Mouse (Mus musculus) left cerebral cortex, postnatal 10 days (tissue): ENCODE measurements around the gene 2810408A11Rik. TPM values are rescaled to one million over a fixed set of nuclear protein-coding genes. Genes with fewer than 3 reads are reported as not detected.

ENCODE experiments used
- DNase-seq, 2 experiments: peaks; one replicate each; pipeline ENCODE4 v3.0.0; 2021 to 2022; ENCODE audit warnings: low spot score in 2 of 2, mixed read lengths in 1 of 2; ENCODE audit errors: extremely low spot score in 1 of 2
- intact Hi-C: fragments of 180-260 bp; cut with DNase I; formaldehyde crosslinking; loops from one replicate; pipeline ENCODE4 v1.15.1; 2025
- total RNA-seq, 2 experiments: library from RNA; stranded (reverse); gene quantifications; 2 replicates each; pipeline ENCODE4 v1.2.3; 2021

2810408A11Rik gene
- total RNA-seq, 2 experiments from 2014 or later: 1.8 TPM

GRCm38 (mm10) chr11:69894671-69895070, 6.1 kb downstream of the 2810408A11Rik start:
- no peak for DNase-seq
- intact Hi-C loops: no loop called here

- peak in 1 of 2 experiments; percentile 74 for DNase-seq
- intact Hi-C loops: no loop called here
Measured at GRCm38 (mm10) chr11:69891482-69891881, 9.3 kb downstream of the 2810408A11Rik start.

GRCm38 (mm10) chr11:69886907-69887635, 13.7 kb downstream of the 2810408A11Rik start:
- intact Hi-C loops: no loop called here
- DNase-seq: no peak

GRCm38 (mm10) chr11:69884663-69885062, 16.1 kb downstream of the 2810408A11Rik start:
- no peak for DNase-seq
- intact Hi-C loops: no loop called here

- intact Hi-C loops: no loop called here
- DNase-seq: no peak
Measured at GRCm38 (mm10) chr11:69884240-69884639, 16.5 kb downstream of the 2810408A11Rik start.

GRCm38 (mm10) chr11:69883527-69884151, 17.1 kb downstream of the 2810408A11Rik start:
- no peak for DNase-seq
- intact Hi-C loops: no loop called here

- DNase-seq: no peak
- intact Hi-C loops: no loop called here
Measured at GRCm38 (mm10) chr11:69883066-69883465, 17.7 kb downstream of the 2810408A11Rik start.

- no peak for DNase-seq
- intact Hi-C loops: no loop called here
Measured at GRCm38 (mm10) chr11:69881787-69882670, 18.8 kb downstream of the 2810408A11Rik start.

- DNase-seq: peak in 1 of 2 experiments; percentile 93
- intact Hi-C loops: no loop called here
Measured at GRCm38 (mm10) chr11:69880853-69881603, 19.8 kb downstream of the 2810408A11Rik start, which contains the start of gene Kctd11. Gene Kctd11 (minus strand): TSS chr11:69881406.

GRCm38 (mm10) chr11:69880506-69880852, 20.3 kb downstream of the 2810408A11Rik start:
- intact Hi-C loops: no loop called here

GRCm38 (mm10) chr11:69879711-69880110, 21.1 kb downstream of the 2810408A11Rik start:
- intact Hi-C loops: loop anchor here (5.0 kb wide), 1 partner anchor 77 kb away; the partner anchor contains the start of gene Fgf11
- no peak for DNase-seq

More at GRCm38 (mm10) chr11:69880506-69880852, 20.3 kb downstream of the 2810408A11Rik start:
- DNase-seq: peak in 1 of 2 experiments; percentile 82

GRCm38 (mm10) chr11:69878952-69879351, 21.8 kb downstream of the 2810408A11Rik start:
- intact Hi-C loops: loop anchor here (5.0 kb wide), 1 partner anchor 77 kb away; the partner anchor contains the start of gene Fgf11

GRCm38 (mm10) chr11:69878399-69878798, 22.4 kb downstream of the 2810408A11Rik start:
- DNase-seq: no peak
- intact Hi-C loops: loop anchor here (5.0 kb wide), 1 partner anchor 76 kb away; the partner anchor contains the start of gene Fgf11

More at GRCm38 (mm10) chr11:69878952-69879351, 21.8 kb downstream of the 2810408A11Rik start:
- DNase-seq: no peak

- intact Hi-C loops: loop anchor here (5.0 kb wide), 1 partner anchor 76 kb away; the partner anchor contains the start of gene Fgf11
- no peak for DNase-seq
Measured at GRCm38 (mm10) chr11:69877878-69878277, 22.9 kb downstream of the 2810408A11Rik start, which contains the start of gene Tmem95. Gene Tmem95 (minus strand): TSS chr11:69878018.

GRCm38 (mm10) chr11:69876867-69877266, 23.9 kb downstream of the 2810408A11Rik start:
- DNase-seq: peak; percentile 77 to 91
- intact Hi-C loops: loop anchor here (5.0 kb wide), 1 partner anchor 75 kb away; the partner anchor contains the start of gene Fgf11

GRCm38 (mm10) chr11:69876186-69876585, 24.6 kb downstream of the 2810408A11Rik start:
- intact Hi-C loops: loop anchor here (5.0 kb wide), 1 partner anchor 74 kb away; the partner anchor contains the start of gene Fgf11
- no peak for DNase-seq

- intact Hi-C loops: no loop called here
- DNase-seq: no peak
Measured at GRCm38 (mm10) chr11:69872451-69872850, 28.3 kb downstream of the 2810408A11Rik start.

- intact Hi-C loops: no loop called here
- DNase-seq: no peak
Measured at GRCm38 (mm10) chr11:69871822-69872221, 29.0 kb downstream of the 2810408A11Rik start.
